ENCODE assay signal across 8 mouse cellular contexts in genomic region chr6:38532500-38533420, GRCm38 (mm10). TPM values are rescaled to one million over a fixed set of nuclear protein-coding genes. Genes with fewer than 3 reads are reported as not detected.
DNase-seq lines count a peak whose midpoint lies in the region; ATAC-seq lines count a peak whose summit lies in the region.

No protein-coding gene starts in this region.

- H3K4me1 ChIP-seq in embryonic facial prominence, embryonic 11.5 days (ENCODE audit: control insufficient read depth, insufficient read depth, low read length): no peaks in the 10 kb centered on the region
- H3K4me1 ChIP-seq in heart, embryonic 16.5 days (ENCODE audit: control insufficient read depth, insufficient read depth, low read length): peaks cover 10% of the 10 kb centered on the region; the same call in 1 of the 2 replicates
- peaks cover 25% of the 10 kb centered on the region for H3K4me1 ChIP-seq in liver, embryonic 13.5 days (replicated peaks)

- H3K4me2 ChIP-seq in embryonic facial prominence, embryonic 11.5 days (ENCODE audit: low read depth, low read length): peak overlapping the region; percentile 82
- peak overlapping the region; percentile 82 for H3K4me2 ChIP-seq in heart, embryonic 16.5 days (ENCODE audit: low read depth, low read length)
- H3K4me2 ChIP-seq in liver, embryonic 13.5 days: peak overlapping the region; percentile 76

- no peaks in the 10 kb centered on the region for H3K27me3 ChIP-seq in embryonic facial prominence, embryonic 11.5 days (ENCODE audit: control insufficient read depth, insufficient read depth, low read length)
- no peaks in the 10 kb centered on the region for H3K27me3 ChIP-seq in heart, embryonic 16.5 days (ENCODE audit: control insufficient read depth, insufficient read depth, low read length)
- no peaks in the 10 kb centered on the region for H3K27me3 ChIP-seq in liver, embryonic 13.5 days

- peak; percentile 67 for DNase-seq in kidney, postnatal 10 days
- no peak for DNase-seq in kidney, adult 11 months
- DNase-seq in MEL-GATA-1-ER (ENCODE audit: extremely low read depth, low read depth): peak; percentile 33
- peak; percentile 30 for DNase-seq in embryonic facial prominence, embryonic 11.5 days (ENCODE audit: low spot score)
- no peak for DNase-seq in liver, embryonic 13.5 days
- peak; percentile 13 for DNase-seq in retina, postnatal 7 days (ENCODE audit: low read depth, low spot score)
- DNase-seq in adipocyte (ENCODE audit: low spot score): no peak

- H3K9me3 ChIP-seq in embryonic facial prominence, embryonic 11.5 days (replicated peaks; ENCODE audit: control insufficient read depth, low read length): no peaks in the 10 kb centered on the region
- H3K9me3 ChIP-seq in heart, embryonic 16.5 days (replicated peaks; ENCODE audit: control insufficient read depth, low read length): no peaks in the 10 kb centered on the region
- H3K9me3 ChIP-seq in liver, embryonic 13.5 days (replicated peaks): no peaks in the 10 kb centered on the region

- peak overlapping the region; percentile 85 for H3K4me3 ChIP-seq in embryonic facial prominence, embryonic 11.5 days (ENCODE audit: low read depth, low read length)
- peak overlapping the region; percentile 97 for H3K4me3 ChIP-seq in heart, embryonic 16.5 days (ENCODE audit: low read length)
- H3K4me3 ChIP-seq in liver, embryonic 13.5 days (replicated peaks): peak overlapping the region; percentile 78

- H3K27ac ChIP-seq in embryonic facial prominence, embryonic 11.5 days (replicated peaks; ENCODE audit: low read depth, low read length): peak overlapping the region; percentile 66
- peak overlapping the region; percentile 100 for H3K27ac ChIP-seq in heart, embryonic 16.5 days (ENCODE audit: low read length)
- H3K27ac ChIP-seq in liver, embryonic 13.5 days: peak overlapping the region; percentile 92

- H3K9ac ChIP-seq in embryonic facial prominence, embryonic 11.5 days (replicated peaks; ENCODE audit: low read length): peak overlapping the region; percentile 53
- H3K9ac ChIP-seq in heart, embryonic 16.5 days (ENCODE audit: low read length): peak overlapping the region; percentile 81
- H3K9ac ChIP-seq in liver, embryonic 13.5 days: peak overlapping the region; percentile 77

- peak; percentile 49 for ATAC-seq in embryonic facial prominence, embryonic 11.5 days (replicated peaks; ENCODE audit: insufficient number of reproducible peaks, low FRiP score, low TSS enrichment, low read depth)
- ATAC-seq in heart, embryonic 16.5 days (replicated peaks; ENCODE audit: extremely low read depth, insufficient read depth, low FRiP score): peak; percentile 7
- ATAC-seq in liver, embryonic 13.5 days (ENCODE audit: low read depth): peak; percentile 21

- WGBS in embryonic facial prominence, embryonic 11.5 days: 8% methylated on average over 25 of the region's 25 CpGs
- WGBS in heart, embryonic 16.5 days: 8% methylated on average over 25 of the region's 25 CpGs
- 7% methylated on average over 25 of the region's 25 CpGs for WGBS in liver, embryonic 13.5 days (ENCODE audit: insufficient replicate concordance)

- H3K36me3 ChIP-seq in embryonic facial prominence, embryonic 11.5 days (replicated peaks; ENCODE audit: control insufficient read depth, insufficient read depth, low read depth, low read length): no peaks in the 10 kb centered on the region
- no peaks in the 10 kb centered on the region for H3K36me3 ChIP-seq in heart, embryonic 16.5 days (ENCODE audit: control insufficient read depth, insufficient read depth)
- H3K36me3 ChIP-seq in liver, embryonic 13.5 days: no peaks in the 10 kb centered on the region

RNA-seq across cellular contexts. Expression of gene Fmc1, which starts 0.5 kb away (rescaled TPM):
- 90.1 and 105 TPM in 2 replicates for polyA plus RNA-seq in embryonic facial prominence, embryonic 11.5 days (2014; fragmentation: Nextera tagmentation; extraction: Ambion mirVana)
- polyA plus RNA-seq in heart, embryonic 16.5 days (2015; fragmentation: Nextera tagmentation; extraction: Ambion mirVana): 276 and 293 TPM in 2 replicates
- polyA plus RNA-seq in liver, embryonic 13.5 days (2015; fragmentation: Nextera tagmentation; extraction: Ambion mirVana): 97.6 and 100 TPM in 2 replicates

RNA-seq across cellular contexts. Expression of gene Luc7l2, which starts 18.4 kb away (rescaled TPM):
- polyA plus RNA-seq in embryonic facial prominence, embryonic 11.5 days (2014; fragmentation: Nextera tagmentation; extraction: Ambion mirVana): 35.7 and 36.3 TPM in 2 replicates
- polyA plus RNA-seq in heart, embryonic 16.5 days (2015; fragmentation: Nextera tagmentation; extraction: Ambion mirVana): 28.3 and 31.9 TPM in 2 replicates
- polyA plus RNA-seq in liver, embryonic 13.5 days (2015; fragmentation: Nextera tagmentation; extraction: Ambion mirVana): 17.8 and 18.5 TPM in 2 replicates

Comparison
In these comparisons a context has a peak if more than half of its experiments do, and no peak if none do; other contexts are left out.
1. DNase-seq: peak in kidney, postnatal 10 days (single experiment), MEL-GATA-1-ER (single experiment), embryonic facial prominence, embryonic 11.5 days (single experiment) and retina, postnatal 7 days (single experiment); none in kidney, adult 11 months (single experiment), liver, embryonic 13.5 days (single experiment) and adipocyte (single experiment).
2. Peak in every context shown above with its lines, with median percentiles within 50 percentile points of each other: ATAC-seq, H3K27ac ChIP-seq, H3K4me2 ChIP-seq, H3K4me3 ChIP-seq and H3K9ac ChIP-seq.